Mouse (Mus musculus) heart, embryonic 11.5 days (tissue): ENCODE results near the gene Fam228b. TPM values are rescaled to one million over a fixed set of nuclear protein-coding genes. Genes with fewer than 3 reads are reported as not detected.
"Not testable (repeated sequence)": the region's sequence is repeated elsewhere in the genome, so short reads cannot be mapped to it uniquely, and the experiment has no call there.

Experiments
- ATAC-seq: fragments of 200-750 bp; cut with Nextera tagmentation; replicated peaks from 2 replicates; pipeline ENCODE4 v1.8.0; 2017; ENCODE audit warnings: moderate library complexity; ENCODE audit not compliant: insufficient number of reproducible peaks, low FRiP score, low TSS enrichment
- H3K27ac ChIP-seq: fragments of 300-500 bp; sonication (generic); 2 replicates; pipeline ENCODE4 v1.5.1; 2014; ENCODE audit warnings: mild to moderate bottlenecking, low read depth, low read length
- H3K27me3 ChIP-seq: fragments of 300-500 bp; sonication (generic); 2 replicates; pipeline ENCODE4 v1.6.1; 2014; ENCODE audit warnings: mild to moderate bottlenecking, low read length, mixed read lengths; ENCODE audit not compliant: control insufficient read depth, insufficient read depth
- H3K36me3 ChIP-seq: fragments of 300-500 bp; sonication (generic); 2 replicates; pipeline ENCODE4 v1.6.1; 2014; ENCODE audit warnings: mild to moderate bottlenecking, low read length, moderate library complexity, mixed read lengths; ENCODE audit not compliant: control insufficient read depth, insufficient read depth
- H3K4me1 ChIP-seq: fragments of 300-500 bp; sonication (generic); 2 replicates; pipeline ENCODE4 v1.6.1; 2014; ENCODE audit warnings: low read length; ENCODE audit not compliant: control insufficient read depth, insufficient read depth
- H3K4me2 ChIP-seq: fragments of 300-500 bp; sonication (generic); 2 replicates; pipeline ENCODE4 v1.6.1; 2014; ENCODE audit warnings: mild to moderate bottlenecking, moderate library complexity
- H3K4me3 ChIP-seq: fragments of 300-500 bp; sonication (generic); 2 replicates; pipeline ENCODE4 v1.5.1; 2014; ENCODE audit warnings: low read depth, low read length
- H3K9ac ChIP-seq: fragments of 300-500 bp; sonication (generic); 2 replicates; pipeline ENCODE4 v1.6.1; 2014; ENCODE audit warnings: mild to moderate bottlenecking, low read depth, low read length, moderate library complexity
- H3K9me3 ChIP-seq: fragments of 300-500 bp; sonication (generic); replicated peaks from 2 replicates; pipeline ENCODE4 v1.6.1; 2016; ENCODE audit warnings: low read length; ENCODE audit not compliant: control insufficient read depth
- WGBS: fragments of 180-500 bp; shearing (Covaris S2); extraction: QIAGEN DNeasy Blood & Tissue Kit; methylation state at CpG from one replicate; pipeline ENCODE4 v1.1.7; 2014; ENCODE audit not compliant: insufficient replicate concordance; 5-methylcytosine and 5-hydroxymethylcytosine counted together
- polyA plus RNA-seq: library from polyadenylated mRNA; unstranded; fragments of >200 nt; fragmentation: Nextera tagmentation; extraction: Ambion mirVana; gene quantifications from 2 replicates; pipeline ENCODE4 v1.2.1, GENCODE M21; 2014

Fam228b gene
- polyA plus RNA-seq, 1 experiment from 2014 or later = 2.6 TPM

DNA sequence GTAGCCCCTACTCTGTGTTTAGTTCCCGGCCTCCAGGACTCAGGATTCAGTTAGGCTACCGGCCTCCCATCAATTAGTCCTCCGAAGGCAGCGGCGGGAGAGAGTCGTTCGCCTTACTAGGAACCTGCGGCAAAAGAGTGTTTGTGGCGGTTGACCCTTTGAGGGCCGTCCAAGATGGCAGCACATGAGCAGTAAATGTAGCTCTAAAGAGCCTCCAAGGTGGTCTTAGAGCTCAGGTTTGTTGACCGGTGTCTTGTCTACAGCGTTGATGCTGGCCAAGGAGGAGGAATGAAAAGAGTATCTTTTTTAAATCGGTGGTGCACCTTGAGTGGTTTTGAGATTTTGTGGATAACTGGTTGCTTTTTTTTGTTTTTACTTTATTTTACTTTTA is 261 bp upstream of the Fam228b start:
- Histone ChIP-seq H3K27me3 (no peaks in the 10 kb centered on the region), H3K27ac (peak overlapping the region; percentile 85), H3K4me1 (no peaks in the 10 kb centered on the region), H3K36me3 (no peaks in the 10 kb centered on the region), H3K9ac (peak overlapping the region; percentile 93), H3K9me3 (no peaks in the 10 kb centered on the region), H3K4me3 (peak overlapping the region; percentile 67), H3K4me2 (peak overlapping the region; percentile 86)
- no peak for ATAC-seq
- 21% methylated on average over 13 of the region's 13 CpGs for WGBS

DNA sequence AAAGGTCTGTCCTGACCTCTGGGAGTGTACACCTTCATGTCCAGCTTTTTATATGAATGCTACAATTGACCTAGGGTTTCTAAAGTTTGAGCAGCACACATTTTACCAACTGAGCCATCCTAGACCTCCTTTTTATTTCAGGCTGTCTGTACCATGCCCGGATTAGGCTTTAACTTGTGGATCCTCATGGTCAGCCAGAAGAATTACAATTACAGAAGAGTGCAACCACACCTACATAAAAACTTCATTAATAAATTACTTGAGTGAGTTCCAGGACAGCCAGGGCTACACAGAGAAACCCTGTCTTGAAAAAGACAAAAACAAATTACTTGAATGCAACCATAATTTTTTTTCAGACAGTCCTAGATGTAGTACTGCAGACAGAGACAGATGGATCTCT is 12.0 kb downstream of the Fam228b start:
- no peaks in the 10 kb centered on the region for H3K36me3 ChIP-seq
- H3K27me3 ChIP-seq = no peaks in the 10 kb centered on the region
- H3K4me3 ChIP-seq = no peak overlapping the region
- no peak overlapping the region for H3K9ac ChIP-seq
- H3K27ac ChIP-seq = no peak overlapping the region
- no peak overlapping the region for H3K4me2 ChIP-seq
- WGBS = 60% methylated on average over 1 of the region's 1 CpGs
- ATAC-seq = no peak
- H3K4me1 ChIP-seq = no peaks in the 10 kb centered on the region
- no peaks in the 10 kb centered on the region for H3K9me3 ChIP-seq

DNA sequence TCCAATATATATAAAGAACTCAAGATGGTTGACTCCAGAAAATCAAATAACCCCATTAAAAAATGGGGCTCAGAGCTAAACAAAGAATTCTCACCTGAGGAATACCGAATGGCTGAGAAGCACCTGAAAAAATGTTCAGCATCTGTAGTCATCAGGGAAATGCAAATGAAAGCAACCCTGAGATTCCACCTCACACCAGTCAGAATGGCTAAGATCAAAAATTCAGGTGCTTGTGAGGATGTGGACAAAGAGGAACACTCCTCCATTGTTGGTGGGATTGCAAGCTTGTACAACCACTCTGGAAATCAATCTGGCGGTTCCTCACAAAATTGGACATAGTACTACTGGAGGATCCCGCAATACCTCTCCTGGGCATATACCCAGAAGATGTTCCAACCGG is 14.6 kb downstream of the Fam228b start:
- not testable (repeated sequence) for H3K27ac ChIP-seq, H3K9ac ChIP-seq, H3K27me3 ChIP-seq, H3K36me3 ChIP-seq, ATAC-seq, H3K9me3 ChIP-seq, H3K4me3 ChIP-seq, H3K4me1 ChIP-seq, H3K4me2 ChIP-seq
- WGBS = 86% methylated on average over 4 of the region's 4 CpGs

DNA sequence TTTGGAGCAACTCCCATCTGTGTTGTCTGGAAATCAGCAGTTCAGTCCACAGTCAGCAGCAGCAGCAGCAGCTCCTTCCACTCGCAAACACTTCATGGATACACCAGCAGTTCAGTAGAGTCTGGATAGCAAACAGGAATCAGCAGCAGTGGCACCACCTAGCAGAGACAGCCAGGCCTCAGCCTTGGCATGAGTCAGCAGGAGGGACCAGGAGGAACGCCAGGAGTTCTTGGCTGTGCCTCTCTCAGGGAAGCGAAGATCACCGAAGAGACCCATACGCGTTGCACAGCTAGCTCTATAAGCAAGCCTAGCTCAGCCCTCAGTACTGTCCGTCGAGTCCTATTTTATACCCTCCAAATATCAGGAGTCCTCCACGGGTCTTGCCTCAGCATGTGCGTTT is 24.6 kb downstream of the Fam228b start:
- Histone ChIP-seq H3K4me1 (no peaks in the 10 kb centered on the region), H3K36me3 (no peaks in the 10 kb centered on the region), H3K9me3 (no peaks in the 10 kb centered on the region), H3K4me2 (no peak overlapping the region), H3K27me3 (no peaks in the 10 kb centered on the region), H3K9ac (no peak overlapping the region), H3K4me3 (no peak overlapping the region), H3K27ac (no peak overlapping the region)
- 85% methylated on average over 10 of the region's 10 CpGs for WGBS
- ATAC-seq = no peak

DNA sequence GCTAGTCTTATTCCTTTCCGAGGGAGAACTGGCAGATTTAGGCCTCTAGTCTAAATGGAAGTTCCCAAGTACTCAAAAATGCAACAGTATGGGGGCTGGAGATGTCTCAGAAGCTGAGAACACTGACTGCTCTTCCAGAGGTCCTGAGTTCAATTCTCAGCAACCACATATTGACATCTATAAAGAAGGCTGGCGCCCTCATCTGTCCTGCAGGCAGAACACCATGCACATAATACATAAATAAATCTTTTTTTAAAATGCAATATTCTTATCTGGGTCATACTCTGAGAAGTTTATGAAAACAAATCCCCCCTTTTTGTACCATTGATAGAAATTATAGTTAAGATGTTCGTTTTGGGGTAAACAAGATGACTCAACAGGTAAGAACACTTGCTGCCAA is 26.9 kb downstream of the Fam228b start:
- no peak overlapping the region for H3K4me3 ChIP-seq
- no peak overlapping the region for H3K4me2 ChIP-seq
- no peak overlapping the region for H3K9ac ChIP-seq
- H3K9me3 ChIP-seq = no peaks in the 10 kb centered on the region
- H3K36me3 ChIP-seq = no peaks in the 10 kb centered on the region
- WGBS = 72% methylated on average over 3 of the region's 3 CpGs
- no peaks in the 10 kb centered on the region for H3K4me1 ChIP-seq
- H3K27me3 ChIP-seq = no peaks in the 10 kb centered on the region
- H3K27ac ChIP-seq = no peak overlapping the region
- no peak for ATAC-seq

DNA sequence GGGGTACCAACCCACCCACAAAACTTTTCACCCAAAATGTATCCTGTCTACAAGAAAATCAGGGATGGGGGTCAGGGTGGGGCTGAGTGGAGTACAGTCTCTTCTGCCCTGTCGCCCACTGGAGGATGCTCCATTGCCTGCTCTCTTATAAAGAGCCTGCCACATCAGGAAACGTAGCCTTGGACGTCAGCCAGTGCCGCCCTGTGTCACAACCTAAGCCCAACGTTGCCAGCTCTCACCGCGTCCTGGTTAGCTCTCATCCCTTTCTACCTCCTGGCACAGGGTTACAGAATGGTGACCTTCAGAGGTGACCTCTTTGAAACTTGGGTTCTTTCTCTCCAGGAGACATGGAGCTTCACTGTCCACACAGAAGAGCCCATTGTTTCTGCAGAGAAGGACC is 28.2 kb downstream of the Fam228b start:
- H3K4me3 ChIP-seq = no peak overlapping the region
- no peaks in the 10 kb centered on the region for H3K36me3 ChIP-seq
- H3K4me1 ChIP-seq = no peaks in the 10 kb centered on the region
- no peaks in the 10 kb centered on the region for H3K9me3 ChIP-seq
- H3K27me3 ChIP-seq = no peaks in the 10 kb centered on the region
- H3K9ac ChIP-seq = no peak overlapping the region
- WGBS = 78% methylated on average over 7 of the region's 7 CpGs
- ATAC-seq = no peak
- no peak overlapping the region for H3K4me2 ChIP-seq
- H3K27ac ChIP-seq = no peak overlapping the region

DNA sequence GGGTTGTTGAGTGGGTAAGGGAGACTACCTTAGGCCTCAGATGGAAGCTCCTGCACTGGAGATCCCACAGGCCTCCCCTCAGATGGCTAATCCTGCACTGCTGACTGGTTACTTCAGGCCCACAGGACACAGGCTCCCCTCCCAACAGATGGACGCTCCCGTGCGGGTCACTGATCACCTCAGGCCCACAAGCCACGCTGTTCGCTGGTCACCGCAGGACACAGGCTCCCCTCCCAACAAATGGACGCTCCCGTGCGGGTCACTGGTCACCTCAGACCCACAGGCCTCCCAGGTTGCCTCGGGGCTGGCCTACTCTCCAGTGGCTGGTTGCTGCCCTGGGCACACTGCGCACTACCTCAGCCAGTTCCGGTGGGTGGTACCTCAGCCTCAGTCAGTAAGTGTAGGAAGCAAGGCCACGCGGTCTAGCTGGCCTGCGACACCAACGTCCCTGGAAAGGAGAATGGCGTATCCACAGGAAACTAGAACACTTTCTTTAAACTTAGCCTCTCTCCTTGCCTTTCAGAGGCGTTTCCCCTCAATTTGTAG is 31.0 kb downstream of the Fam228b start, which contains the start of gene Fam228a:
Gene Fam228a, minus strand, starts transcription at position 400 of the 546 bp plus-strand sequence.
- no peak within 1 kb of the TSS for H3K27ac ChIP-seq
- no peak within 1 kb of the TSS for H3K4me3 ChIP-seq
- WGBS = 86% methylated on average over 18 of the region's 18 CpGs
- no peaks in the 10 kb centered on the region for H3K36me3 ChIP-seq
- no peaks in the 10 kb centered on the region for H3K9me3 ChIP-seq
- H3K4me1 ChIP-seq = no peaks in the 10 kb centered on the region
- no peak within 1 kb of the TSS for H3K4me2 ChIP-seq
- no peak within 1 kb of the TSS for H3K9ac ChIP-seq
- no peaks in the 10 kb centered on the region for H3K27me3 ChIP-seq
- no peak for ATAC-seq

DNA sequence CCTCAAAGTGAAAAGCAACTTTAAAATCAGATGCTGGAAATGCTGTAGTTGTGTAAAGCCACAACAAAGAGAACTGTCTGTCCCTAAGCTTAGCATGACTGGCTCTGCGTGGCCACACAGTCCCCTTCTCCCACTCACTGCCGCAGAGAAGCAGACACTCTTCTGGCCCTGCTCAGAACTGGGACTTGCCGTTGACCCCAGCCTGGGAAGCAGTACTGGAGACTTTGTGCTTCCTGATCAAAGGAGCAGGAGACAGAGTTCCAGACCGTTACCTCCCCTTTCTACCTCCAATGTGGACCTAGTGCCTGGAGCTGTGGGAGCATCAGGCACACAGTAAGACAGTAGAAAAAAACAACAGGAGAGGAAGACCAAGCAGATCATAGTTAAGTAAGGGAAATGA is 36.7 kb downstream of the Fam228b start:
- H3K4me2 ChIP-seq = no peak overlapping the region
- H3K36me3 ChIP-seq = no peaks in the 10 kb centered on the region
- no peaks in the 10 kb centered on the region for H3K27me3 ChIP-seq
- H3K4me1 ChIP-seq = no peaks in the 10 kb centered on the region
- H3K9me3 ChIP-seq = no peaks in the 10 kb centered on the region
- H3K27ac ChIP-seq = no peak overlapping the region
- H3K4me3 ChIP-seq = no peak overlapping the region
- WGBS = 54% methylated on average over 4 of the region's 4 CpGs
- no peak for ATAC-seq
- no peak overlapping the region for H3K9ac ChIP-seq

DNA sequence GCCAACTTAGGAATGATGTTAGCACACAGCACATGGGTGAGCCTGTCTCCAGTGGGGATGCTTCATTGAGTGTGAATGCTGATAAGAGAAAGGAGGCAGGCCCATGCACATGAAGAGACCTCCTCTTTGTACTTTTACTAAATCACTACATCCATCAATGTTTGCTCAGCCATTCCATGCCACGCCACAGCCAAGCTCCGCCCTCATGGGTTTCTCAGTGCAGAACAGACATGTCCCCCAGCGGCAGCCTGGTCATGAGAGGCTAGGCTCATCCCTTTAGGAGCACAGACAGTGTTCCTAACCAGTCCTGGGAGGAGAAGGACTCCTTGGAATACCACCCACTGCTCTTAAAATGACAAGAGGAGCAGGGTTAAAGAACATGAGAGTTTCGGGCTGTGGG is 37.4 kb downstream of the Fam228b start:
- H3K4me2 ChIP-seq = no peak overlapping the region
- no peak overlapping the region for H3K27ac ChIP-seq
- no peaks in the 10 kb centered on the region for H3K36me3 ChIP-seq
- 63% methylated on average over 4 of the region's 4 CpGs for WGBS
- ATAC-seq = no peak
- H3K9ac ChIP-seq = no peak overlapping the region
- no peak overlapping the region for H3K4me3 ChIP-seq
- H3K9me3 ChIP-seq = no peaks in the 10 kb centered on the region
- no peaks in the 10 kb centered on the region for H3K27me3 ChIP-seq
- H3K4me1 ChIP-seq = no peaks in the 10 kb centered on the region
